Mouse (Mus musculus): ENCODE results near the gene Ctnnd2. TPM values are rescaled to one million over a fixed set of nuclear protein-coding genes. Genes with fewer than 3 reads are reported as not detected.

The Ctnnd2 gene
- total RNA-seq, 2 experiments from 2014 or later, result not detected

DNA sequence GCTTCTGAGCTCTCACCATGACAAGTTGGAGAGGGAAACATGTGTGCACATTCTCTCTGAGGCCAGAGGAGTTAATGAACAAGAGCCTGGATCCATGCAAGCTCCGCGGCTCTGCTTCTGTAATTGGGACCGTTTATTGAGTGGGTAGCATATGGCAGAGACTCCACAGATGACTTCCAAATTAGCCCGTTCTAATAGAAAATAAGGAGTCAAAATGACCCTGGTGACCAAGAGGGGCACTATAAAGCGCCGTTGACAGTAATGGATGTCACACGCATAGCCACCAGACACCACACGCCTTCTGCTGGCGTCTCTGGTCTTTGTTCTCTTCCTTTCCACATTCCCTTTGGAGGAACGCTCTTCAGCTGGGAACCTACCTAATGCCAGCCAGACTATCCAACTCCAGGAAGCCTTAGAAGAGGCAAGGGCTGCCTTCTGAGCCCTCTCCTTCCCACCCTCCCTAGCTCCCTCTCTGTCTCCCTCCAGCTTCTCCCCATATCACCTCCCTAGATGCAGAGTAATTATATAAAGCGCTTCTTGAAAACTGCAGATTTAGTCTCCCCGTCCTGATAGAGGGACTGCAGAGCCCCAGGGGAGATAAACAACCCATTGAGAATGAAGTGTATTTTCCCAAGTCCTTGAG lies 712.4 kb downstream of the Ctnnd2 start:
- Histone ChIP-seq H3K27ac (no peak overlapping the region), H3K4me3 (no peak overlapping the region)
- no peak for DNase-seq
- intact Hi-C loops (cut with DNase I), result no loop called here
- TF ChIP-seq CTCF (IDR thresholded peaks at IDR 0.05), result no peak

DNA sequence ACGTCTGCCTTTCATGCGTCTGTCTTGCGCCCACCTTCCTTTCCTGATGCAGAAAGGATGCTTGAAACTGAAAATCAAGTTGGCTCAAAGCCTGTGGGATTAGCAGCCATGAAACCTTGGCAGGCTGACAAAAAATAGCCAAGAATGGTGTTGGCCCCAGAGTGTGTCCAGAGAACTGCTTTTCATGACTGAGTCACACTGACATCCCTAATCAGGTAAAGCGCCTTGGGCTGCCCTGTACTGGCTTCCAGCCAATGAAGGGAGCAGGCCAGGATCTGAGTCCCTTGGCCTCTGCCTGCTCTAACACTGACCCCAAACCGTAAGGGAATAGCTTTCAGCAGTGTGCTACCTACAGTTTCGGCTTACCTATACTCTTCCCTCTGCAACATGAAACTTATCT lies 713.0 kb downstream of the Ctnnd2 start:
- no peak overlapping the region for H3K4me3 ChIP-seq
- TF ChIP-seq CTCF (IDR thresholded peaks at IDR 0.05), result no peak
- H3K27ac ChIP-seq, result no peak overlapping the region
- intact Hi-C loops (cut with DNase I), result no loop called here
- DNase-seq, result no peak

DNA sequence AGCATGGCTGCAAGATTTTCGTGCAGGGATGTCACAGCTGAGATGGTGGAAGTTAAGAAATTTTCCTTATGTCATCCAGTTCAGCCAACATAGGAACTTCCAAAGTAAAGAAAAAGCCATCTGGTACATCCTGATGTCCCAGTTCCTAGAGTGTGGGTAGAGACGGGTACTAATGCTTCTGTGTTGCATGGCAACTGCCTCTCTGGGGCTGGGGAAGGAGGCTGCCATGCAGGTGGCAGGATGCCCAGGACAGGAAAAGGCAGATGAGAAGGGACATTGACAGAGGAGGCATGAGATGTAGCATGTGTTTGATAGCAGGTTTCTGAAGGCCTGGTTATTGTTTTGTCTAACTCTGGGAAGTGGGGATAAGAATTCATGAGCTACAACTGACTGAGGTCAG lies 715.2 kb downstream of the Ctnnd2 start:
- TF ChIP-seq CTCF (IDR thresholded peaks at IDR 0.05), result no peak
- intact Hi-C loops (cut with DNase I), result no loop called here
- H3K4me3 ChIP-seq, result no peak overlapping the region
- DNase-seq, result no peak
- H3K27ac ChIP-seq, result no peak overlapping the region

DNA sequence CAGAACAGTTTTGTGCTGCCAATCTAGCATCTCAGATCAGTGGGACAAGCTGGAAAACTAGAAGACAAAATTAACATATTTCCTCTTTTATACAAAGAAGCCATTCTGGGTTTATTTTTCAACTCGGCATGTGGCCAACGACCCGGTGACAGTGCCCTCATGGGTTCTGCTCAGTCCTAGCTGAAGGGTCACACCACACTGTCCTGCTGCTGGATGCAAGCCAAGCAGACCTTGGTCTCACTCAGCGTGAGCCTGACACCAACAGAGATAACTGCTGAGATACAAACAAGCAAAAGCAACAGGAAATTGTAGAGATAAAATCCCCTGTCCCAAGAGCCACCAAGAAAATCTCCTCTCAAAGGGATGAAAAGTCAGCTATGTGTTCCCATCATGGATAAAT lies 719.6 kb downstream of the Ctnnd2 start:
- TF ChIP-seq CTCF (IDR thresholded peaks at IDR 0.05), result no peak
- intact Hi-C loops (cut with DNase I), result no loop called here
- no peak for DNase-seq

DNA sequence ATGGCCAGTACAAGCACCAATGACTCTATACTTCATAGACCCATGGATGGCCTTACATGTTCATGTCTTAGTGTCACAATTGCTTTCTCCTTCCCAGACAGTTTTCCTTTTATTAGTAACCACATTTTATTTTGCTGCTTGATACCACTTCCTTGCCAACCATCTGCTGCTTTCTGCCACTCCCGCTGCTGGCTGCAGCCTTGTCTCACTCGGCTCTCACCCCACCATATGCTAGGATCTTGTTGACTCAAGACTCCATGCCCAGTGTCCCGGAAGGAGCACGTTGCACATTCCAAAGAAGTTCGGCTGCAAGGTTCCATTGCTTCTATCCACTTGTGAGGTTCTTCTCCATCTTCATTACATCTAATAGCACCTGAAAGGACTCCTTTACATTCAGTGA lies 722.7 kb downstream of the Ctnnd2 start:
- no peak for TF ChIP-seq CTCF (IDR thresholded peaks at IDR 0.05)
- Histone ChIP-seq H3K27ac (no peak overlapping the region), H3K4me3 (no peak overlapping the region)
- no peak for DNase-seq
- intact Hi-C loops (cut with DNase I), result no loop called here

More for the DNA sequence above, 719.6 kb downstream of the Ctnnd2 start:
- Histone ChIP-seq H3K27ac (no peak overlapping the region), H3K4me3 (no peak overlapping the region)

DNA sequence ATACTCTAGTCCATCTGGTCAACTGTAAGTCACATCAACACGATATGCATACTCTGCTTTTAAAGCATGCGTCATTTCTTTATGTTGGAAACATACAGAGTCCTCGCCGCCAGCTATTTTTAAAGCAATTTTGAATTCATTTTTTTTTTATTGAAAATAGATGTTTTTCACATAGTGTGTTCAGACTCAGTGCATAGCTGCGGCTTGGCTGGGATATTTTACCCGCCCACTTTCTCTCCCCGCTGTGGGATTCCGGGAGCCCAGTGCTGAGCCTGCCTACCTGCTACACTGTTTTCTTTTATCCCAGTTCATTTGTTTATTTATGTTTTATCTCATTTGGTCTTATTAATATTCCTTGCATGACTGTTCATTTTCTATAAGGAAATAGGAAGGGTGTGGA lies 724.9 kb downstream of the Ctnnd2 start:
- H3K27ac ChIP-seq, result no peak overlapping the region

DNA sequence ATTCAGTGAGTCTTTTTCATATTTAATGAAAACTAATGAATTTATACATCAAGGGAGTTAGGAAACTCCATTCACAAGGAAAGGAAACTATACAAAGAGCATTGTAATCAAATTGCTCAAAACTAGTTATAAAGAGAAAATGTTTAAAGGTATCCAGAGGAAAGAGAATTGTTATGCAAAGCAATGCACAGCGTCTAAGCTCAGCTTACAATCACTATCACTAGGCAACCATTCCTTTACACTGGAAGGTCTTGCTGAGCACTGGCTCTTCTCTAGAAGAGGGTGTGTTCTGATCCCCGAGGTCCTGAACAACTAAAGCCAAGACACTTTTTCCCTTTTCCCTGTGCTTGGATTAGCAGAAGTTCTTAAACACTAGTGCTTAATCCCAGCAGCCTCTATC lies 735.6 kb downstream of the Ctnnd2 start:
- H3K27ac ChIP-seq, result no peak overlapping the region
- no peak for TF ChIP-seq CTCF (IDR thresholded peaks at IDR 0.05)
- intact Hi-C loops (cut with DNase I), result no loop called here
- no peak for DNase-seq
- H3K4me3 ChIP-seq, result no peak overlapping the region

More for the DNA sequence above, 724.9 kb downstream of the Ctnnd2 start:
- intact Hi-C loops (cut with DNase I), result no loop called here
- no peak overlapping the region for H3K4me3 ChIP-seq
- DNase-seq, result no peak
- no peak for TF ChIP-seq CTCF (IDR thresholded peaks at IDR 0.05)

DNA sequence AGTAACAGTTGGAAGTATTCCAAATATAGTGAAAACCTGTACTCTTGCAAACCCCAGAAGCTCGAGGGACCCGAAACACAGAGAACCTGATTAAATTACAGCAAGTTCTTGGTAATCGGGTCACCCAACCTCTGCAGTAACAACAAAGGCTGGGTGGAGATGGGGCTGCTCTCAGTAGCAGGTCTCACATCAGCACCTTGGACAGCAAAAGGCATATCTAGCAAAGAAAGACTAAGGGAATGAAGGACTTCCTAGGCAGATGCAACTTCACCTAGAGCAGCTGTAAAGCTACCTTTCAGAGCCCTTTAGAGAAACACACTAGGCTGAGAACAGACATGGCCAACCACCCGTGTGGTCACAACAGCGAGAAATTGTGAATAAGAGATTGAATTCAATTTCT lies 741.0 kb downstream of the Ctnnd2 start:
- intact Hi-C loops (cut with DNase I), result no loop called here
- no peak for DNase-seq
- Histone ChIP-seq H3K4me3 (no peak overlapping the region), H3K27ac (no peak overlapping the region)
- TF ChIP-seq CTCF (IDR thresholded peaks at IDR 0.05), result no peak

DNA sequence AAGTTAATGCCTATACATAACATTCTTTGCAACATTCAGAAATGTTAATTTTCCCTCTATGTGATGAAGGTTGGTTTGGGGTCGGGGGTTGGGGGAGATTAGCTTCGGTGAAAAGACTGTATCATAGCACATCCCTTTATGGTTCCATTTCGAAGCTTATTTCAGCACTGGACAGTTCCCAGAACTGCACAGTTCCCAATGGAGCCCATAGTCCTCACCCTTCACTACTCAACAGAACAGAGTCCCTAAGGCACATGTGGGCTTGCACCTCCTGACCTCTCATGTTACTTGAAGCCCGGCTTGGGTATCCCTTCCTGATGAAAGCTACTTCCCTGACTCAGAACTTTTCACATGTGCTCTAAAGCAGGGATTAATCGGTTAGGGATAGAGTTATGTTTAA lies 753.4 kb downstream of the Ctnnd2 start:
- no peak for TF ChIP-seq CTCF (IDR thresholded peaks at IDR 0.05)
- intact Hi-C loops (cut with DNase I), result no loop called here
- DNase-seq, result no peak
- Histone ChIP-seq H3K27ac (no peak overlapping the region), H3K4me3 (no peak overlapping the region)

DNA sequence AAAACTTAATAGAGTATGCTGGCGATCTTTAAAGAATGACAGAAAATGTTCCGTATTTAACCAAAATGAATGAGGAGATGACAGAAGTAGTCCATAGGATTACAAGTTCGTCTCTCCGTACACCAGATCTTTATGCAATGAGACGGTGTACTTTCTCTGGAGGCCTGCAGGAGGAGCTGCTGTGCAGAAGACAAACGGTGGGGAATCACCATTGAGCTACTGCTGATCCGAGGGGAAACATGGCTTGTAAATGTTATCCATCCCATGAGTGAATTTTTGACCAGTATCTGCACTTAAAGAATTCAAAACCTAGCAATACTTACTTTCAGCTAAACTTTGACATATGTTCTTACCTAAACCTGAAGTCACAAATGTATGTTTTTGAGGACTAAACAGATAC lies 755.2 kb downstream of the Ctnnd2 start:
- Histone ChIP-seq H3K27ac (no peak overlapping the region), H3K4me3 (no peak overlapping the region)
- intact Hi-C loops (cut with DNase I), result loop anchor here (1.0 to 2.0 kb wide), 2 partner anchors 223 to 340 kb away; no protein-coding TSS in a partner anchor
- TF ChIP-seq CTCF (IDR thresholded peaks at IDR 0.05), result peak; percentile 85
- peak; percentile 36 for DNase-seq

DNA sequence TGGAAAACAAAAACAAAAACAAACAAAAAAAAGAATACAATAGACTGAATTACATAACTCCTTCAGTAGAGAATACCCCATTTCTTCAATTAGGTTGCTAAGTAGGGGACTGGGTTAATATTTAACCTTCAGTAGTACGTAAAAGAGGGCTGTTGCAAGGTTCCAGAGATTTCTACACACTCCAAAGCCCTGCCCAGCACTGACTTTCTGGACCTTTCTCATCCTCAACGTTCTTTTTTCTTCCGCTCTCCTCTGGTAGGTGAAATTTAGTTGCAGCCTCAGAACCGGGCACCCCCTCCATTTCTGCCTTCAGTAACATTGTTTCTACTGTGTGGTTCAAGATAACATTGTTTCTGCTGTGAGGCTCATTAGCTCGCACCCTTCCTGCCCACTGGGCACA lies 759.5 kb downstream of the Ctnnd2 start:
- no peak for TF ChIP-seq CTCF (IDR thresholded peaks at IDR 0.05)
- no peak for DNase-seq
- Histone ChIP-seq H3K27ac (no peak overlapping the region), H3K4me3 (no peak overlapping the region)
- intact Hi-C loops (cut with DNase I), result no loop called here

DNA sequence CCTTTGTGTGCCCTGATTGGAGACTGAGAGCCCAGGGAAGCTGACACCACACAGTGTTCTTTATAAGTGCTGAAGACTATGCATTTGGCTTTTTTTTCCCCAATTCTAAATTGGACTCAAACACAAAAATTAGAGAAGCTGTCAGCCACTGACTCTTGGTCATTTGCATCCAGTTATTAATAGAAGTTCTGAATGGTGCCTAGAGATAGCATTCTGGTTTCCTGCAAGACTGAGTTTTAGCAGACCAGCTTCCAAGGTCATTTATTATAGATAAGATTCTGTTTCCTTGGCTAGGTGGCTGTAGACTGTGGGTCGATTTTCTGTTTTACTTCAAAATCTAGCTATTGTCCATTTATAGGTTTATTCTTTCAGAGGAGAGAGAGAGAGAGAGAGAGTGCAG lies 773.5 kb downstream of the Ctnnd2 start:
- no peak for TF ChIP-seq CTCF (IDR thresholded peaks at IDR 0.05)
- intact Hi-C loops (cut with DNase I), result no loop called here
- Histone ChIP-seq H3K27ac (no peak overlapping the region), H3K4me3 (no peak overlapping the region)
- DNase-seq, result no peak

DNA sequence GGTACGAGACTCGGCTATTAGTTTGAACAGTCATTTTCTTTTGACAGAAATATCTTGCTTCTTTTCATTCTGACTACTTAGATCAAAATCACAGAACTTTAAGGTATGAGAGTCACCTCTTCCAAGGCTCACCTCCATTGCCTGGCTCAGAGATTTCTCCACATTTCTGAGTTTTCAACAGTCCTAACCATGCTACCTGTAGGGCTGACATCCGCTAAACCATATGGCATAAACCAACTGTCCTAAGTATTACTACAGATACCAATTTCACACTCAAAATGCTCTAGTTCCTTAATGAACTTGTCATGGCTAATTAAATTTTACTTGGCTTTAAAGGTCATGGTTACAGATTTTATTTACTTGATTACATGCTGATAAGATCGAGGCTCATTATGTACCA lies 786.1 kb downstream of the Ctnnd2 start:
- no peak for TF ChIP-seq CTCF (IDR thresholded peaks at IDR 0.05)
- no peak overlapping the region for H3K27ac ChIP-seq
- intact Hi-C loops (cut with DNase I), result no loop called here
- no peak overlapping the region for H3K4me3 ChIP-seq
- no peak for DNase-seq

DNA sequence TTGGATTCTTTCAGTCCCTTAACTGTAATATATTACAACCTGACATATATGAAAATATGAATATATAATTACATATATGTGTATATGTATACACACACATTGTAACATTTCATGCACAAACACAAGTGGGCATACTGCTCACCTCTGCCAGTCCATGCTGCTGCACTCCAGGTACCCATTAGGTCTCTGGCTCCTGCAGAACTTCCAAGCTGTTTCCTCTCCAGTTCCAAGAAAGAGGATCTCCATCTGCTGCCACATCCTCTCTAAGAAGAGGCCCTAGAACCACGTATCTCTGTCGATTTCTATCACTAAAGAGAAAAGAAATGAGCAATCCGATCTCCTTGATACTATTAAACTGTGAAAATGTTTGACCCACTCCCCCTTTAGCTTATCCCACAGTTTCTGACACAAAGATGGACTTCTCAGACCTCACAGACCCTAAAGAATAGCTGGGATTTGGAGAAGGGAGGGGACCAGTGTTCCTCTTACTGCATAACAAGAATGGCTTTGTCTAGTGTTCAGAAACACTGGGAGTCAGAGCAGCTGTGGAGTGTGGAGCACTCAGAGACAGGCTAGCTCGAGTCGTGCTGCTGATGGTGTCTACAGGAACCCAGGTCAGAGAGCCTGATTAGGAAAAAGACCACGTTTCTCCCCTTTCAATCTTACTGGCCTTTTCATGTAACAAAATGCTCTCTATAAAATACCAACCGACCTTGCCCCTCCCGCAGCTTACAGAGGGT lies 790.2 kb downstream of the Ctnnd2 start:
- Histone ChIP-seq H3K27ac (no peak overlapping the region), H3K4me3 (no peak overlapping the region)
- DNase-seq, result no peak
- intact Hi-C loops (cut with DNase I), result no loop called here
- TF ChIP-seq CTCF (IDR thresholded peaks at IDR 0.05), result no peak

All from gastrocnemius, adult 2 months (tissue).